Mouse (Mus musculus) small intestine, adult 2 months (tissue): Measurements from ENCODE around the gene 1700086D15Rik. TPM values are rescaled to one million over a fixed set of nuclear protein-coding genes. Genes with fewer than 3 reads are reported as not detected.

Source experiments
- H3K27ac ChIP-seq: fragments of 200-500 bp; 2 replicates; pipeline ENCODE4 v1.5.1; 2012; ENCODE audit warnings: low read depth, low read length, control low read depth, inconsistent platforms; ENCODE audit not compliant: insufficient read depth
- H3K27me3 ChIP-seq: fragments of 200-500 bp; 2 replicates; pipeline ENCODE4 v1.6.1; 2012; ENCODE audit warnings: mild to moderate bottlenecking, moderate library complexity, low read length, inconsistent platforms; ENCODE audit not compliant: control insufficient read depth, insufficient read depth
- H3K36me3 ChIP-seq: fragments of 200-500 bp; 2 replicates; pipeline ENCODE4 v1.6.1; 2012; ENCODE audit warnings: mild to moderate bottlenecking, low read length, control low read depth, inconsistent platforms; ENCODE audit not compliant: control insufficient read depth, insufficient read depth
- H3K4me1 ChIP-seq: fragments of 200-500 bp; 2 replicates; pipeline ENCODE4 v1.6.1; 2012; ENCODE audit warnings: low read length, inconsistent platforms, mixed read lengths; ENCODE audit not compliant: control insufficient read depth, insufficient read depth, insufficient read length
- H3K4me3 ChIP-seq: fragments of 200-500 bp; 2 replicates; pipeline ENCODE4 v1.5.1; 2012; ENCODE audit warnings: low read depth, mild to moderate bottlenecking, control low read depth, inconsistent platforms, low read length, moderate library complexity
- CTCF ChIP-seq: fragments of 200-500 bp; IDR thresholded peaks from 2 replicates; pipeline ENCODE4 v1.5.1; 2012; ENCODE audit warnings: low read depth, mild to moderate bottlenecking, control low read depth, inconsistent platforms, low read length, moderate library complexity, mixed read lengths; ENCODE audit not compliant: insufficient replicate concordance, insufficient read length; ENCODE audit errors: extremely low read depth
- POLR2A ChIP-seq: fragments of 200-500 bp; IDR thresholded peaks from 2 replicates; pipeline ENCODE4 v1.6.1; 2012; ENCODE audit warnings: low read depth, mild to moderate bottlenecking, control low read depth, inconsistent platforms, low read length, moderate library complexity
- WGBS: fragments of 180-500 bp; shearing (Covaris S2); methylation state at CpG from one replicate; pipeline ENCODE4 v1.1.7; 2018; 5-methylcytosine and 5-hydroxymethylcytosine counted together
- polyA plus RNA-seq: library from polyadenylated mRNA; depleted of rRNA; stranded (reverse); fragments of >200 nt; gene quantifications from 2 replicates; pipeline ENCODE4 v1.2.3, GENCODE M21; 2012; rRNA removed

Gene 1700086D15Rik
- polyA plus RNA-seq, 1 experiment = not detected

GRCm38 (mm10) chr11:65111651-65112050 is 48.0 kb downstream of the 1700086D15Rik start:
- 74% methylated on average over 5 of the region's 5 CpGs for WGBS
- no peaks in the 10 kb centered on the region for H3K27me3 ChIP-seq
- no peak for TF ChIP-seq POLR2A
- TF ChIP-seq CTCF = no peak
- H3K36me3 ChIP-seq = no peaks in the 10 kb centered on the region
- no peak overlapping the region for H3K27ac ChIP-seq
- H3K4me3 ChIP-seq = no peak overlapping the region
- H3K4me1 ChIP-seq = no peaks in the 10 kb centered on the region

GRCm38 (mm10) chr11:65110058-65110457 is 49.6 kb downstream of the 1700086D15Rik start:
- Histone ChIP-seq H3K27ac (no peak overlapping the region), H3K4me3 (no peak overlapping the region), H3K27me3 (no peaks in the 10 kb centered on the region), H3K36me3 (no peaks in the 10 kb centered on the region), H3K4me1 (no peaks in the 10 kb centered on the region)
- no peak for TF ChIP-seq POLR2A
- no peak for TF ChIP-seq CTCF
- 84% methylated on average over 10 of the region's 10 CpGs for WGBS

GRCm38 (mm10) chr11:65107734-65108171 is 51.9 kb downstream of the 1700086D15Rik start:
- no peak overlapping the region for H3K4me3 ChIP-seq
- H3K4me1 ChIP-seq = no peaks in the 10 kb centered on the region
- TF ChIP-seq CTCF = no peak
- TF ChIP-seq POLR2A = no peak
- WGBS = 66% methylated on average over 5 of the region's 5 CpGs
- no peaks in the 10 kb centered on the region for H3K27me3 ChIP-seq
- no peaks in the 10 kb centered on the region for H3K36me3 ChIP-seq
- no peak overlapping the region for H3K27ac ChIP-seq

- Histone ChIP-seq H3K27me3 (no peaks in the 10 kb centered on the region), H3K27ac (no peak overlapping the region), H3K4me1 (no peaks in the 10 kb centered on the region), H3K4me3 (no peak overlapping the region), H3K36me3 (no peaks in the 10 kb centered on the region)
- TF ChIP-seq CTCF (no peak), POLR2A (no peak)
- WGBS = 54% methylated on average over 4 of the region's 4 CpGs
These were observed 52.5 kb downstream of the 1700086D15Rik start for GRCm38 (mm10) chr11:65107151-65107550.

GRCm38 (mm10) chr11:65104076-65104475 is 55.6 kb downstream of the 1700086D15Rik start:
- 89% methylated on average over 3 of the region's 3 CpGs for WGBS
- TF ChIP-seq POLR2A (no peak), CTCF (no peak)
- no peaks in the 10 kb centered on the region for H3K27me3 ChIP-seq
- H3K27ac ChIP-seq = no peak overlapping the region
- no peaks in the 10 kb centered on the region for H3K36me3 ChIP-seq
- no peak overlapping the region for H3K4me3 ChIP-seq
- H3K4me1 ChIP-seq = no peaks in the 10 kb centered on the region

Other genes starting within 250 kb of the 1700086D15Rik start
- 7.4 and 9.4 TPM in 2 replicates for gene Elac2, start 180.9 kb downstream of the 1700086D15Rik start, polyA plus RNA-seq
- 1.1 and 1.7 TPM in 2 replicates for gene Arhgap44, start 3.1 kb upstream of the 1700086D15Rik start, polyA plus RNA-seq
- gene Myocd, start 110.1 kb upstream of the 1700086D15Rik start, polyA plus RNA-seq = 3.9 and 4.1 TPM in 2 replicates